Mouse (Mus musculus) thymus, adult 2 months (tissue): ENCODE measurements around the gene Clec2l.

Source experiments
- CTCF ChIP-seq: fragments of 200-500 bp; IDR thresholded peaks from 2 replicates; pipeline ENCODE4 v1.5.1; 2012; ENCODE audit warnings: mild to moderate bottlenecking, control low read depth, low read length, moderate library complexity, borderline replicate concordance; ENCODE audit not compliant: control insufficient read depth, poor library complexity, insufficient read depth; ENCODE audit errors: extremely low read depth
- POLR2A ChIP-seq: fragments of 200-500 bp; IDR thresholded peaks from 2 replicates; pipeline ENCODE4 v1.6.1; 2012; ENCODE audit warnings: mild to moderate bottlenecking, low read length, control low read depth, moderate library complexity; ENCODE audit not compliant: control insufficient read depth, poor library complexity, insufficient read depth; ENCODE audit errors: extremely low read depth

GRCm38 (mm10) chr6:38691052-38691451, 28.2 kb downstream of the Clec2l start:
- TF ChIP-seq POLR2A (no peak), CTCF (no peak)
